Mouse (Mus musculus) neural tube, embryonic 12.5 days (tissue): ENCODE results near the gene Mrpl10. TPM values are rescaled to one million over a fixed set of nuclear protein-coding genes. Genes with fewer than 3 reads are reported as not detected.

Source experiments
- ATAC-seq: fragments of 200-750 bp; cut with Nextera tagmentation; 2 replicates; pipeline ENCODE4 v1.8.0; 2017; ENCODE audit warnings: low read depth, mild to moderate bottlenecking, moderate TSS enrichment, moderate library complexity; ENCODE audit not compliant: low FRiP score
- H3K27ac ChIP-seq: fragments of 300-500 bp; sonication (generic); 2 replicates; pipeline ENCODE4 v1.5.1; 2016
- H3K27me3 ChIP-seq: fragments of 300-500 bp; sonication (generic); replicated peaks from 2 replicates; pipeline ENCODE4 v1.6.1; 2016; ENCODE audit warnings: mild to moderate bottlenecking
- H3K36me3 ChIP-seq: fragments of 300-500 bp; sonication (generic); 2 replicates; pipeline ENCODE4 v1.6.1; 2016; ENCODE audit warnings: mild to moderate bottlenecking
- H3K4me1 ChIP-seq: fragments of 300-500 bp; sonication (generic); 2 replicates; pipeline ENCODE4 v1.6.1; 2016
- H3K4me2 ChIP-seq: fragments of 300-500 bp; sonication (generic); replicated peaks from 2 replicates; pipeline ENCODE4 v1.6.1; 2016; ENCODE audit warnings: mild to moderate bottlenecking
- H3K4me3 ChIP-seq: fragments of 300-500 bp; sonication (generic); 2 replicates; pipeline ENCODE4 v1.5.1; 2016
- H3K9ac ChIP-seq: fragments of 300-500 bp; sonication (generic); 2 replicates; pipeline ENCODE4 v1.6.1; 2016; ENCODE audit warnings: mild to moderate bottlenecking
- H3K9me3 ChIP-seq: fragments of 300-500 bp; sonication (generic); 2 replicates; pipeline ENCODE4 v1.6.1; 2016; ENCODE audit warnings: mild to moderate bottlenecking
- WGBS: fragments of 180-500 bp; shearing (Covaris S2); methylation state at CpG from one replicate; pipeline ENCODE4 v1.1.7; 2016; 5-methylcytosine and 5-hydroxymethylcytosine counted together
- polyA plus RNA-seq: library from polyadenylated mRNA; unstranded; fragments of >200 nt; fragmentation: Nextera tagmentation; extraction: Ambion mirVana; gene quantifications from 2 replicates; pipeline ENCODE4 v1.2.1, GENCODE M21; 2016

Mrpl10 gene
- 66.9 and 68.3 TPM in 2 replicates for polyA plus RNA-seq

DNA sequence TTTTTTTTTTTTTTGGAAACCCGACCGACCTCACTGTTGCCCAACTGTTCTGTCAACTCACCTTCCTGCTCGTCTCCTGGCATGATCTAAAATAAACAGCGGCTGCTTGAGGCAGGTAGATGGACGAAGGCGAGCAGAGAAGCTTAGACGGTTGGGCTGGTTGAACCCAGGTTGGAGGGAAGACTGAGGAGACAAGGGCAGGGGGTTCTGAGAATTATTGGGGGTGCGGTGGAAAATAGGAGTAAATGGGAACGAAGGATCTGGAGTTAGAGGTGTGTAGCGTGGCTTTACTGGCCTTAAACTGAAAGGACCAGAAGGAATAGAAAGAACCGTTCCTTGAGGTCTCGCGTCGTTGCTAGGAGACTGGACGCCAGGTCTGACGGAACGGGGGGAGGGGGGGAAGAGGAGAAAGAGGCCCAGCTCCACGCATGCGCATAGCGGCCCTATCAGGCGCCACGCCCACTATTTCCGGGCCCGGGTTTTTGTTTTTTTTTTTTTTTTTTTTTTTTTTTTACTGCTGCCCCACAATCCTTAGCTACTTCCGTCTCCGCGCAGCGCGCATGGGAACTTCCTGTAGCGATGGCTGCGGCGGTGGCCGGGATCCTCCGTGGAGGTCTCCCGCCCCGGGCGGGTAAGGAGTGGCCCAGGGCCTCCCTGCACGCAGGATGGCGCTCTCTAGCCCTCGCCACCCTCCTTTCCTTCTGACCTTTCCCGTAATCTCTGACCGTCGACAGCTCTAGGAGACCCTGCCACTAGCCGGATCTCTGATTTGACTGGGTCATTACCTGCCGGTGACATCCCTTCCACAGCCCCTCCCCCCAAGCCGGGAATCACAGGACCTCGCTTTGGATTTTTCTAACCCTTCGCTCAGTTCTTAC, at the start of gene Mrpl10, which contains the start of gene Lrrc46:
TSS of gene Mrpl10 (plus strand) at position 539 of the 878 bp plus-strand sequence.
TSS of gene Lrrc46 (minus strand) at position 386 of the 878 bp plus-strand sequence.
- Histone ChIP-seq H3K4me1 (peaks cover 8% of the 10 kb centered on the region), H3K36me3 (peaks cover 13% of the 10 kb centered on the region; the same call in 1 of the 2 replicates), H3K4me3 (peak within 1 kb of the TSS; percentile 76), H3K9me3 (no peaks in the 10 kb centered on the region), H3K27me3 (no peaks in the 10 kb centered on the region), H3K27ac (no peak within 1 kb of the TSS), H3K9ac (peak within 1 kb of the TSS; percentile 82), H3K4me2 (peak within 1 kb of the TSS; percentile 77)
- ATAC-seq: peak; percentile 91
- under 1% methylated on average over 48 of the region's 48 CpGs for WGBS

DNA sequence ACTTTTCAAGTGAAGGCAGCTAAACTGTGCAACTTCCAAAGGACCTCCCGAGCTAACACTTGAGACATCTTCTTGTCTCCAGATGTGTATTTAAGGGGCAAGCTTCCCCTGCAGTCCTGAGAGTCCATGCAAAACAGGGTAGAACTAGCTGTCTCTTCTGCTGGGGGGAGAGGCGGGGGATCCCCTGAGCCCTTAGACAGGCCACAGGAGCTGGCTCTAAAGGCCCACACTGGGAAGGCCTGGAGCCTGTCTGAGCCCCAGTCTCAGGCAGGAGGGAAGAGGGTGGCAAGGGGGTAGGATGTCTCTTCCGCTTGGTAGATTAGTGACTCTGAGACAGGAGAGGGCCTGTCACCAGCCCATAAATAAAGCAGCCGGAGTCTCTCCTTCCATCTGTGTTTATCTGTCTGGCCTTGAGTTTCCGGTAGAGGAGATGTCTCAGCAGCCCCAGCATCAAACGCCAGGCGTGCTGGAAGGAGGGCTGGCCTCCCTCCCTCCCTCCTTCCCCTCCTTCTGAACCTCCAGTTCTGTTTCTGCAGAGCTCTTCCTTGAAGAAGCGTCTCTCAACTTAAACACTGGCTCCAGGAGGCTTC, 48.5 kb upstream of the Mrpl10 start:
- 35% methylated on average over 8 of the region's 8 CpGs for WGBS
- no peak for ATAC-seq
- Histone ChIP-seq H3K4me2 (no peak overlapping the region), H3K27ac (no peak overlapping the region), H3K27me3 (peaks cover 6% of the 10 kb centered on the region), H3K4me3 (no peak overlapping the region), H3K36me3 (no peaks in the 10 kb centered on the region), H3K4me1 (peaks cover 36% of the 10 kb centered on the region), H3K9ac (no peak overlapping the region), H3K9me3 (no peaks in the 10 kb centered on the region)

DNA sequence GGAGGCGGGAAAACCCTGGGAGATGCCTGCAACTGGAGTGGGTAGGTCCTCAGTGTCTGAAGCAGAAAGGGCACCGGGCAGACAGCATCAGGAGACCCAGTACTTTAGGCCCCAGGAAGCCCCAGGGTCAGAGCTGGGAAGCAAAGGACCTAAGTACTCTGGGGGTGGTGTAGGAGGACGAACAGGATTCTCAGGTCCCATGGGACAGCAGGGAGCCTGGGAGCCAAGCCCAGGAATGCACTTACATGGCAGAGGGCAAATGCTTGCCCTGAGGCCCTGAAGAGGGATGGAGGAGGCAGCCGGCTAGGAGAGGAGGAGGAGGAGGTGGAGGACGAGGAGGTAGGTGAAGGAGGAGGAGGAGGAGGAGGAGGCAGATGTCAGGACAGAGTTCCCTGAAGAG, 46.3 kb upstream of the Mrpl10 start:
- peaks cover 29% of the 10 kb centered on the region for H3K4me1 ChIP-seq
- no peak overlapping the region for H3K4me3 ChIP-seq
- peaks cover 8% of the 10 kb centered on the region for H3K27me3 ChIP-seq
- H3K9ac ChIP-seq: no peak overlapping the region
- no peak for ATAC-seq
- H3K9me3 ChIP-seq: no peaks in the 10 kb centered on the region
- H3K4me2 ChIP-seq: 0 out of 2 replicates have a peak overlapping the region, but pooled peaks have one; percentile 7
- H3K27ac ChIP-seq: no peak overlapping the region
- H3K36me3 ChIP-seq: no peaks in the 10 kb centered on the region
- WGBS: 23% methylated on average over 5 of the region's 5 CpGs

DNA sequence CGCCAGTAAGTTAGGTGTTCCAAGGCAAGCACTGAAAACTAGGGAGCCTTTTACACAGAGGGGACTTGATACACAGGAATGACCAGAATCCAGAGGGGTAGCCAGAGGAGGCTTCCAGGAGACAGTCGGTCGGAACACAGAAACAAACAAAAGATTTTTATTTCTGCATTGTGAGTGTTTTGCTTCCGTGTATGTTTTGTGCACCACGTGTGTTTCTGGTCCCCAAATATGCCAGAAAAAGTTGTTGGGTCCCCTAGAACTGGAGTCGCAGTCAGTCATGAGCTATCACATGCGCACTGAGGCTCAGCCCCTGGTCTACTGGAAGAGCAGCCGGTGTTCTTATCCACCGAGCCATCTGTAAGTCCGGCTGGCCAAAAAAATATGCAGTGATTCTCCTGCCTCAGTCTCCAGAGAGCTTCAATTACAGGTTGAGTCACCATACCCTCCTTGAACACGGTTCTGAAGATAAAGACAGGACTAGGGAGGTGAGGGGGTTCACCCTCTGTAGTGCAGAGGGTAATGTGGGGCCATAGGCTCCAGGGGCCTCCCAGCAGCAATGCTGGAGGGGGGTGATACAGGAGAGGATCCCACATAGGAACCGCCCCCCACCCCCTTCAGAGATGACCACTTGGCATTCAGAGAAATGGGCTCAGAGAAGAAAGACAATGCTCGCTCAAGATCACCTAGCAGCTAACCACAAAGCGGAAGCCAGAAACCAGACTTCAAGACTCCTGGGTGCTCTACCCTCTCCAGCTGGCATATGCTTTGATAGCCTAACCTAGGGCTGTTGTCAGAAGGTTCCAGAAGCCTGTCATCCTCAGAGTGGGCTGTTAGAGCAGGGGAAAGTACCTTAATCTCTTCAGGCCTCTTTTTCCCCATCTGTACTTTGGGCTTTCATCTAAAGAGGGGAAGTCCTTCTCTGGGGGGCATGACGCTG, 45.3 kb upstream of the Mrpl10 start:
- no peak for ATAC-seq
- 82% methylated on average over 15 of the region's 15 CpGs for WGBS
- Histone ChIP-seq H3K9me3 (no peaks in the 10 kb centered on the region), H3K4me1 (peaks cover 29% of the 10 kb centered on the region), H3K36me3 (no peaks in the 10 kb centered on the region), H3K9ac (no peak overlapping the region), H3K4me3 (no peak overlapping the region), H3K27ac (no peak overlapping the region), H3K27me3 (peaks cover 14% of the 10 kb centered on the region), H3K4me2 (no peak overlapping the region)

DNA sequence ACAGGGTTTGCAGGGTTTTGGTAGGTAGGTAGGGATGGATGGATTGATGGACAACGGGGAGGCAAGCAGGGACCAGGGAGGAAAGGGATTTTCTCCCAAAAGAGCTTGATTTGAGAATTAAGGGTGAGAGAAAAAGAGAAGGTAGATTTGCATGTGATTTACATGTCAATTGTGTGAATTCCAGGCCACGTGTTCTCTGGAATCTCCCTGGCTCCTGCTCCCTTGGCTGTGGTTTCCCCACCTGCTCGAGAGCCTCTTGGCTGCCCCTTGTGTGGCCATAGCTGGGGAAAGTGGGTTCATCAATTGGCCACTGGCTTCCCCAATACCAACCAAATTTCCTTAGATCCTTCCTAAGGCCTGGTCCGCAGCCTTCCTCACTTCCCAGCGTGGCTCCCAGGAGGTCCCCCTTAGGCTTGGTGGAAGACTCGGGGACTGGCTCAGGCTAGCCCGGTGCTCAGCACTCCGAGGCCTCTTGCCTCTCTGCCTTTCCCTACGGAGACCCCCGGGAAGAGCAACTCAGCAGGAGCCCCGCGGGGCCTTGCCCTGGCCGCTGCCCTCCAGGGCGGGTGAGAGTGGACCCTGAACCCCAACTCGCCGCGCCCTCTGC, 44.5 kb upstream of the Mrpl10 start:
- 6% methylated on average over 17 of the region's 17 CpGs for WGBS
- H3K27ac ChIP-seq: no peak overlapping the region
- peaks cover 14% of the 10 kb centered on the region for H3K27me3 ChIP-seq
- H3K36me3 ChIP-seq: no peaks in the 10 kb centered on the region
- ATAC-seq: 0 out of 2 replicates have a peak, but pooled peaks have one; percentile 33
- no peaks in the 10 kb centered on the region for H3K9me3 ChIP-seq
- H3K4me1 ChIP-seq: peaks cover 29% of the 10 kb centered on the region
- H3K9ac ChIP-seq: peak overlapping the region; percentile 61
- peak overlapping the region; percentile 26 for H3K4me3 ChIP-seq
- H3K4me2 ChIP-seq: peak overlapping the region; percentile 65

DNA sequence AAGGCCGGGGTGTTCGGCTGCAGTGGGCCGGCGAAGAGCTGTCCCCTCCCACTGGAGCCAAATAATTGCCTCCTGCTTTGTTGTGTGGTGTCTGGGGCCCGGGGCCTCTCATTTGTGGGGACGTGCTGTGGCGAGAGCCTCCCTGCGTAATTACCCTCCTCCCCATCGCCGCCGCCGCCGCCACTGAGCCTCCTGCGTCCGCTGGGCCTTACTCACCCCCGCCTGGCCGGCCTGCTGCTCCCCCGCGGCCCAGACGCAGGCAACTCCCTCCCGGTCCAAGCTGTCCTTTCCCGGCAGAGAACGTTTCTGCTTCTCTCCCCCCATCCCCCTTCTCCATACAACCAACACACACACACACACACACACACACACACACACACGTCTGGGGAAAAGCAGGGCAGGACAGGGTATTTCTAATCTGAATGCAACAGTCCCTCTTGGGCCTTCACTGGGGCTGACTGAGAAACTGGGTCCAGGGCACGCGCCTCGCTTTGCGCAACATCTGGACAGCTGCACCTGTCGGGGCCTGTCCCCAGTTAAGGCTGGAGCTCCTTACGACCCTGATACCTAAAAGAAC, 43.9 kb upstream of the Mrpl10 start:
- no peaks in the 10 kb centered on the region for H3K36me3 ChIP-seq
- H3K9me3 ChIP-seq: no peaks in the 10 kb centered on the region
- H3K9ac ChIP-seq: peak overlapping the region; percentile 61
- H3K4me3 ChIP-seq: peak overlapping the region; percentile 26
- H3K27ac ChIP-seq: no peak overlapping the region
- peak overlapping the region; percentile 65 for H3K4me2 ChIP-seq
- ATAC-seq: 0 out of 2 replicates have a peak, but pooled peaks have one; percentile 41
- peaks cover 24% of the 10 kb centered on the region for H3K4me1 ChIP-seq
- peaks cover 14% of the 10 kb centered on the region for H3K27me3 ChIP-seq
- 3% methylated on average over 30 of the region's 30 CpGs for WGBS

DNA sequence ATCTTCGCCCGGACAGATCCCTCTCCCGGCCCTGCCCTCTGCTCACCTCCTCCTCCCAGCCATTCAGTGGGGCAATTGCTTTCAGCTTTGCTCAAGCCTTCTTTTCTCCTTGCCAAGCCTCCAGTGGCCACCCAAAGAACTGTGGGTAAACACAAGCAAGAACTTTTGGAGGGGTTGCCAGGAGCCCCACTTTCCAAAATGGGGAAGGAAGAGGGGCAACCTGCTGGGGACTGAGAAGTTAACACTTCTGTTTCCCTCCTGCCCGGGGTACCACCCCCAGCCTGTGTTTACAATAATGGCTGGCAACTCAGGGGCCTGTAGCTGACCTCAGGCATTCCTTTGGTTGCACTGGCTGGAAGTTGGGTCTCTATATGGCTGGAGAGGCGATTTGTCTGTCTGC, 38.2 kb upstream of the Mrpl10 start:
- H3K9me3 ChIP-seq: no peaks in the 10 kb centered on the region
- ATAC-seq: no peak
- peaks cover 31% of the 10 kb centered on the region for H3K27me3 ChIP-seq
- H3K4me1 ChIP-seq: 0 out of 2 replicates have a peak, but pooled peaks cover 3% of the 10 kb centered on the region
- H3K4me3 ChIP-seq: no peak overlapping the region
- no peak overlapping the region for H3K4me2 ChIP-seq
- H3K36me3 ChIP-seq: no peaks in the 10 kb centered on the region
- WGBS: 23% methylated on average over 5 of the region's 5 CpGs
- H3K9ac ChIP-seq: no peak overlapping the region
- no peak overlapping the region for H3K27ac ChIP-seq

DNA sequence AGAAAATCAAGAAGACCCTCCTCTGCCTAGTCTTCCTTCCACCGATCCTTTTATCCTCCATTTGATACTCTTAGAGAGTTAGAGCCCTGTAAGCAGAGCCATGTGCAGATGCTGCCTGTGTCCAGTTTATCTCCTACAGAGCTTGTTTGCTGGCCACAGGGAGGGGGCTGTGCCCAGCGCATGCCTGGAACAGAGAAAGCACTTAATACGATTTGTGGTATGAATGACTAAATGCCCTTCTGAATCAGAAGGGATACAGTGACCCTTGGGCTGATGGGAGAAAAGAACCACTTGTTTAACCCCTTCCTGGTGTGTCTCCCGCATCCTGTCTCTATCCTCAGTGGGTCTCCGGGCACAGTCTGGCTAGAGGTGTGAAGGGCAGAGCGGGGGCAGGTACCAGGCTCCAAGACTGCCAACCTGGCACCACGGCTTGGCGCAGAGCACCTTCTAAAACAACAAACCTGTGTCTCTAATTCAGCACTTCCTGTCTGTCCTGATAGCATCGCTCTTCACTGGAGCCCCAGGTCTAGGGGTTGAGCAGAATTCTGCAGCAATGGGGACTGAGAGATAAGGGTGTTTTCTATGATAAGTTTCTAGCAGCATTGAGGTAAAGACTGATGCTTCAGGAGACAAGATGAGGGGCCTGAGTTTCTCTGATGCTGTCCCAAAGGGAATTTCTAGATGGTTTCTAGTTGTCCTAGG, 34.1 kb upstream of the Mrpl10 start:
- H3K4me2 ChIP-seq: no peak overlapping the region
- H3K4me1 ChIP-seq: 0 out of 2 replicates have a peak, but pooled peaks cover 6% of the 10 kb centered on the region
- no peaks in the 10 kb centered on the region for H3K36me3 ChIP-seq
- H3K9ac ChIP-seq: no peak overlapping the region
- 78% methylated on average over 9 of the region's 9 CpGs for WGBS
- ATAC-seq: no peak
- no peak overlapping the region for H3K27ac ChIP-seq
- H3K4me3 ChIP-seq: no peak overlapping the region
- H3K9me3 ChIP-seq: no peaks in the 10 kb centered on the region
- peaks cover 34% of the 10 kb centered on the region for H3K27me3 ChIP-seq

DNA sequence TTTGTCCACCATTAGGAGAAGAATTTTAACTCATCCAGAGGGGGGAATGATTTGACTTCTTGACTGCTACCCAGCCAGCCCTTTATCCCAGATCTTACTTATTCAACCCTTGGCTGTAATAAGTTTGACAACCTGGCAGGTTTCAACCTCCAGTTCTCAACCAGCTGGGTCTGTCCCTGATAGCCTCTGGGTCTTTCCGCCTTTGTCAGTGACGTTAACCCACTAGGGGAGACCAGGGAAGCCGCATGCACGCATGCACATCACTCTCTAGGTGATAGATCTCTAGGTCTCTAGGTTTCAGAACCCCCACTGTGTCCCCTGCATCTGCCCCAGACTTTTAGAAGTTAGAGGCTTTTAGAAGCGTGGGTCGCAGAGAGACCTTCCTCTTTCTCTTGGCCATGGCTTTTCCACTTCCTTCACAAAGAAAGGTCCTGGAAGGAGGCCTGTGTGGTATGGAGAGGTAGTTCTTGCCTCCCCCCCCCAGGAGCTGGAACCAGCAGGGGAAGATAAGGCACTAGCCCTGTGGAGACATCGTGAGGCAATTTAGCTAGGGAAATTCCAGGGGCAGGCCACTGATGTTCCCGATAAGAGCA, 32.1 kb upstream of the Mrpl10 start:
- Histone ChIP-seq H3K27me3 (peaks cover 36% of the 10 kb centered on the region), H3K9me3 (no peaks in the 10 kb centered on the region), H3K4me2 (no peak overlapping the region), H3K9ac (no peak overlapping the region), H3K4me3 (no peak overlapping the region), H3K27ac (no peak overlapping the region), H3K36me3 (no peaks in the 10 kb centered on the region), H3K4me1 (0 out of 2 replicates have a peak, but pooled peaks cover 6% of the 10 kb centered on the region)
- no peak for ATAC-seq
- 53% methylated on average over 8 of the region's 8 CpGs for WGBS

DNA sequence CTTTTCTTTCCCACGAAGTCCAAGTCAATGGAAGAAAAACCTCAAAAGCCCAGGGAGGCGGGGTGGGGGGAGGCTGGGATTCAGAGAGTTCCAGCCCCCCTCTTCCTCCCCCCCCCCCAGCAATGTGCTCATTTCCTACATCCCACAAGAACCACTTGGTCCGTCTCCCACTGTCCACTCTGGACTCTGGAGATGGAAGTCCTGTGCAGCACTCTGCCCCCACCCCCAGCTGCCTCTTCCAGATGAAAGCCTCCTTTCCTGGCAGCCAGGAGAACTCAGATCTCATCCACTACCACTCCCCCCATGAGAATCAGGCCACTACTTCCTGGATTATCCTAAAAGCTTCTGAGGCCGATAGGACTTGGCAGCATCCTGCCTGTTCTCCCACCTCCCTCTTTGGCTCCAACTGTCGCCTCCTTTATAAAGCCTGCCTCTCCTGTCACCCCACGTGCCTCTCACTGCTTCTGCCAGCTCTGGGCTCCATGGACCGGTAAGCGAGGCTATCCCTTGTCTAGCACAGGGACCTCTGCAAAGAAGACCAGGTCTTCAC, 28.2 kb upstream of the Mrpl10 start, which contains the start of gene Sp6:
TSS of gene Sp6 (plus strand) at position 274 of the 550 bp plus-strand sequence.
- H3K9ac ChIP-seq: no peak within 1 kb of the TSS

More for the DNA sequence above, 28.2 kb upstream of the Mrpl10 start, which contains the start of gene Sp6:
- no peak within 1 kb of the TSS for H3K27ac ChIP-seq
- ATAC-seq: no peak
- H3K4me2 ChIP-seq: no peak within 1 kb of the TSS
- H3K9me3 ChIP-seq: no peaks in the 10 kb centered on the region
- H3K4me1 ChIP-seq: 0 out of 2 replicates have a peak, but pooled peaks cover 5% of the 10 kb centered on the region
- no peaks in the 10 kb centered on the region for H3K36me3 ChIP-seq
- WGBS: 33% methylated on average over 8 of the region's 8 CpGs
- H3K4me3 ChIP-seq: no peak within 1 kb of the TSS
- H3K27me3 ChIP-seq: peaks cover 61% of the 10 kb centered on the region
